Mouse (Mus musculus): ENCODE results near the gene Fars2.
A peak's percentile ranks its signal among the peaks of the same experiment; 100 is the strongest.

Gene Fars2

DNA sequence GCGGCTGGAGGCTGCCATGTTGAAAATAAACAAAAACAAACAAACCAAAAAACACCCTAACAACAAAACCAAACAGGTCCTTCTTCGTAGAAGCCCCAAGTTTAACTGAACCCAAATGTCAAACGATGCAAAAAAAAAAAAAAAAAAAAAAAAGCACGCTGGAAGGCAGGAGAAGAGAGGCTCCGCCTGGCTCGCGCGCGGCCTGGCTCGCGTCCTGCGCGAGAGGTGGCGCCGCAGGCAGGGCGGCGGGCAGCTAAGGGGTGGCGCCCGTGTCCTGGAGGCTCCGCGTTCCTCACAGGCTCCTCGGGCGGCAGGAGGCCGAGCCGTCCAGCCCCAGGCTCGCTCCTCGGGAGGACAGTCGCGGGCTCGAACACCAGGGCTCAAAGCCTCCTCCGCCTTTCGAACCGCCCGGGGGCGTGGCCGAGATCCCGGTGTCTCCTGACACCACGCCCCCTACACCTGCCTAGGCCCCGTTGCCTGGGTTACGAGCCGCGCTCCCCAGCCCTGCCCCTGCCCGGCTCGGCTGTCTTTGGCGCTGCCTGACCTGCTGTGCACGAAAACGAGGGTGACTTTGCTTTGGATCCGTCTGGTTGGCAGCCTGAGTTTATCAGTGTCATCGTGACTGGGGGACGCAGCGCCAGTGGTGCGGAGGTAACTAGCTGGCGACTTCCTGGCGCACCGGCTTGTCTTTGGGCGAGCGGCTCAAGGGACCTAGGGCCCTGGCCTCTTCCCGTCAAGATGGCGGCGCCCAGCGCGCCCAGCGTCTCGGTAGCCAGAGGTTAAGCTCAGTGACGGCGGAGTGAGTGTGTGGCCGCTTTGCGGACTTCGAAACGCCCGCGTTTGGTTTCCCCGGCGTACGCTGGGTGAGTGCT is at the start of gene Fars2, which contains the start of gene Lyrm4:
Gene Fars2 (plus strand): TSS at position 270 of the 872 bp plus-strand sequence.
Gene Lyrm4 (minus strand): TSS at position 384 of the 872 bp plus-strand sequence.
- DNase-seq = peak; percentile 97

DNA sequence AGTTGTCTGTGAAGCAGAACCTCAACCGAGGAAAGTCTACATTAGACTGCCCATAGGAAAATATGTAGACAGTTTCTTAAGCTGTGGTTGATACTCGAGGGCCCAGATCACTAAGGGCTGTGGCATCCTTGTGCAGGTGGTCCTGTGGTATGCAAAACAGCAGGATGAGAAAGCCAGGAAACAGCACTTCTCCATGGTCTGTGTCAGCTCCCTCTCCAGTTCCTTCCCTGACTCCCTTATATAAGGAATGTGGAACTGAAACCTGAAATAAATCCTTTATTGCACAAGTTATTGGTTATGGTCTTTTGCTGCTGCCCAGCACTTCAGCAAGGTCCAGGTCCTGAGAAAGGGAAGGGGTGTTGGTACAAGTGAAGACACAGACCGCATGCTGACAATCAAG is 42.7 kb upstream of the Fars2 start:
- no peak for DNase-seq

DNA sequence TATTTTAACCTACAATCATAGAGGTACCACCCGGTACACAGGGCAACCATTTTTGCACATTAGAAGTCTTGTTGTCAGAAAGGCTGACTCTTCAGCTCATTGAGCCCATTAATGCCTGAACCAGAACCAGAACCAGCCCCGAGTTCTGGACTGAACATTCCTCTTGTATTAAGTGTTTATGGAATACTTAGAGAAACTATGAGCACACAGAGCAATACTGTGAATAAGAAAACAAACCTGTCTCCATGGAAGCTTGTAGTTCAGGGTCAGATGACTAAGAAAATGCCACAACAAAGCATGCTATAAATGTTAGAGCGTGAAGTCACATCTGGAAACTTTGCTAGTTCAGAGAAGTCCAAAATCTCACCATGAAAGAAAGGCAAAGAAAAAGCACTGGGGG is 35.6 kb upstream of the Fars2 start:
- DNase-seq = no peak

DNA sequence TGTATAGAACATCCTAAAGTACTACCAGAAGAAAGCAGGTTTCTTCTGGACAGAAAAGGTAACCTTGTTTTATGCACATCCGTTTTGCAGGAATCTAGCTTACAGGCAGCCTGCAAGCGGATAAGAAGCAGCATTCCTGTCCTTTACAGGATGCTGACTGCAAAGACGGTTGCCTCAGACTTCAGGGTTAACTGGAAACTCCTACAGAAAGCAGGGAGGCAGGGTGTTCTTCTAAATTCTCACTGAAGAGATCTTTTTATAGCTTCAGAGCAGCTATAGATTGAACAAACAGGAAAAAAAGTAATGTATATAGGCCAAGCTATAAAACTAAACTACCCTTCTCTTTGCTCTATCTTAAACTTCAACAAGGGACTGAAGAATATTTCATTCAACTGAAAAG is 32.5 kb upstream of the Fars2 start:
- DNase-seq = no peak

DNA sequence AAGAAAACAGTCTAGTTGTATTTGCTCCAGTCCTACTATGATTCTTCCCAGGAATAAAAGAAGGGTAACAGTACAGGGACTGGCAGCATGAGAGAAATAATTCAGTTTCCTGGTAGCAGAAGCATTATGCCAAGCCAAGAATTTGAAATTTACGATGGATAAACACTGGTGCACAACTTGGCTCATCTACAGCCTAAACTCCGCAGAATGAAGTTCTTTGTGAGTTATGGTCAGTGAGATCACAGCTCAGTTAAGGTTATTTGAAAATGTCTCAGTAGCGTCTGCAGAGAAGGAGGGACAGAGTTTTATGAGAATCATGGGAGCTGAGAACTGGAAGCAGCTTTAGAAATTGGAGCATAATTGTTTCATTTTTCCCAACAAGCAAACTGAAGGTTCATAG is 31.2 kb upstream of the Fars2 start:
- DNase-seq = no peak

DNA sequence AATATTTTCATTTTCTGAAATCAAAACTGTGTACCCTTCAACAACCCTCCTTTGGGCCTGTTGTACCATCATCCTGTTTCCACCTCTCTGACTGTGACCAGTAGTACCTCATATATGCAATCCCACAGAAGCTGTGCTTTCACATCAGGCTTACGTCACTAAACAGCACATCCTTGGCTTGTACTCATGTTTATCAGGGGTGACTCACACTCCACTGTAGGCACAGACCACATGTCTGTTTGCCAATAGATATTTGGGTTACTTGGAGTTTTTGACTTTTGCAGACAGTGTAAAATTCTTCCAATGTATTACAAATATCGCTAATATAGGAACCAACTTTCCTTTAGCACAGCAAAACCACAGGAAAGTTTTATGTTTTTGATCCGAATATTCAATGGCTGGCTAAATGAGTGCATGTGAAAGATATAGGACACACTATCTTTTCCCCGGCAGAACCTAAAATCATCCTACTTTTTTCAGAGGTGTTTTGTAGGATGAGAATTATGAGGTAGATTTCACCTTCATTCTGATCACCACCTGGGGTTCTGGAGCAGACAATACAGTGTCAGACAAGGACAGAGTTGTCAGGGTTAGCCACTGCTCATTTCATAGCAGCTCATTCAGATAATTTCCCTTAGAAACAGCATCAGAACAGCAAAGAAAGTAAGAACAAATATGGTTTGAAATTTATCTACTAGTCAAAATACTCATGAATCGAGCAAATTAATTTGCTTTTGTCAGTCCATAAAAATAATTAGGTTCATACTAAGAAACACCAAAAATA is 30.4 kb upstream of the Fars2 start:
- no peak for DNase-seq

DNA sequence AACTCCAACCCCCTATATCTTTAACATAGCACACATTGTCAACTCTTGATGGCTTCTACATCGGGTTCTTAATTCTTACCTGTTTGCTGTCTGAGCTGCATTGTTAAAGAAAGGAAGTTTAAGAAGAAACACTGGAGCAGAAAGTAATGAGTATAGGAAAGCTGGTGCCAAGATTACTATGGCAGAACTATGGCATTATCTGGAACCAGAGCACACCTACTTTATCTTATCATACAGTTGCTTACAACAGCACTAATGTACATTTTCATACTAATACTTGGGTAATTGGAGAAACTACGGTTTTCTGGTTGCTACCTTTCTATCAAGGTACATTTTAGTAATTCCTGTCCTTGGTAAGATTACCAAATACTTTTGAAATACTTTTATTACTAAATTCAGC is 29.8 kb upstream of the Fars2 start:
- no peak for DNase-seq

DNA sequence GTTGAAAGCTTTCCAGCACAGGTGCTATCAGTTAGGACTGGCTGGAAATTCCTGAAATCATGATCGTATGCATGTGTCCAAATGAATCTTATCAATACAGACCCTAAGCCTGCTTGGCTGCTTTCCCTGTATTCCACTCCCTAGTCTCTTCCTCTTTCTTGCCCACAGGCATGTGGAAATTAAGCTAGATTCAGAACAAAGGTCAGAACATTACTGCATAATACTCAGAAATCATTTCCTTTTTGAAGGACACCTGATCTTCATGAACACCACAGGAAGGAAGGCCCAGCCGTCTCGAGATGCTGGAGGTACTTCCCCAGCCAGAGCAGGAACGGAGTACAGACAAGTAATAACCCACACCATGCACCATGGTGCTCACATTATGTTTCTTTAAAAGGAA is 29.0 kb upstream of the Fars2 start:
- no peak for DNase-seq

DNA sequence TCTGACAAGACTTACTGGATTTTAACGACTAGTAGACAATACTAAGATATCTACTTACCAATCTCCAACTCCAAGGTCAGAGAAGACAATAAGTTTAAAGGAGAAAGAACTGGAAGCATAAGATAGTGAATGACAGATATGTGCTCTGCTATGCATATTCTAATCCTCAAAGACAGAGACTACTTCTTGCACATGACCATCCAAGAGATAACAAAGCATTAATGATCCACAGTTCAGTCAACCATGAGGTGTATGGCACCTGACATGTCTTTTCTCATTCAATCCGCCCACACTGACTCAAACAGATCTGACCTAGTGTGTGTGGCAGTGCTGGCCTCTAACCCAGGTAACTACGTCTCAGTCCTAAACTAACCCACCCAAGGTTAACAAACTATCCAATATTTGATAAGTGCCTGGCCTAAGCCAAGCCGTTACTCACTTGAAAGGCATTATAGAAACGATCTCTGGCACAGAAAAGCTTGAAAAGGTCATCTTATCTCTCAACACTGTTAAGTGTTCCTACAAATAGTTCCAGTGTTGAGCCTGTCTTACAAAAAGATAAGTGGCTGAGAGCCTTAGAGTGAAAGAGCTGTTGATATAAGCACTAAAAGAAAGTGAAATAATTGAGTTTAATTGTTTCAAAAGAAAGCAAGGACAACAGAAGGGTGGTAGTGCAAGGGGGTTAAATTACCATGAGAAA is 20.4 kb upstream of the Fars2 start:
- no peak for DNase-seq

DNA sequence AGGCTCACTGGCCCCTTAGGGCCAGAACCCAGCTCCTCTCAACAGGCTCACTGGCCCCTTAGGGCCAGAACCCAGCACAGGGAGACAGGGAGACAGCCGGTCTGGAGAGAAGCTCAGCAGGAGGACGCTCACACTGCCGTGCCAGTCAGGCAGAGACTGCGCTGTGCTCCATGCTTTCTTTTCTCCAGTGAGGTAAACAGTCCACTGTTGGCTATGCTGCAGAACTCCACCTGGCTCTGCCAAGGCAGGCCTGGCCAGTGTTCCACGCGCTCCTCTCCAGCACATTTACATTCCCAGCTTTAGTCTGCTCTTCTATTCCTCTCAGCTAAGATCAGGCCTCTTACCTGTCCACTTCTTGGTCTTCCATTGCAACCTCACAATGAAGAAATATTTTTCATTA is 11.6 kb upstream of the Fars2 start:
- peak; percentile 68 for DNase-seq

DNA sequence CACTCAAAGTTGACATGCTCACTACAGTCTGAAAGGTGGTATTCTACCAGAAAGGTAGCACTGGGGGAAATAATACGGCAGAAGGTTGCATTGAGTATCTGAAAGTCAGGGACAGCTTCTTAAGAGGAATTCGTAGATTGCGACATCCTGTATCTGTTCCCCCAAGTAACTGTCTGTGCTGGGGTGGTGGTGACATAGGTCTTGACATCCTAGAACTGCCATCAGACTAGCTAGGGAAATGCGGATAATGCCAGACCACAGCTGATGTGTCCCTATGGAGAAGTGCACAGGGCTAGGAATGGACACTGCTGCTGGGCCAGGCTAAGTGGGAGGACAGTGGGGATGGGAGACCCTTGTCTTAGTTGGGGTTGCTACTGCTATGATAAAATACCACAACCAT is 8.7 kb upstream of the Fars2 start:
- DNase-seq = no peak

DNA sequence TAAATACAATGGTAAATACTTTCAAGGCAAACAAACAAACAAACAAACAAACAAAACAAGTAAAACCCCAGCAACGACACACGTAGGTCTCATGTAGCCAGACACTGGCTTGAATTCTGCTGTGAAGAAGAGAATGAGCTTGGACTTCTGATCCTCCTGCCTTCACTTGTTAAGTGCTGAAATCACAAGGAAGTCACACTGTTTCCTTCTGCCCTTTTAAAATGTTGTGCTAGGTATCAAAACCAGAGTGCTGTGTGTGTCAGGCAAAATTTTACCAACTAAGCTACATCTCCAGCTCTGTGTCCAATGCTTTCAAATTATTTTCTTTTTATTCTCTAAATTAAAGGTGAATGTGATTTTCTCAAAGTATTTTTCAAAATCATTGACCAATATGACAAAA is 5.9 kb upstream of the Fars2 start:
- no peak for DNase-seq

DNA sequence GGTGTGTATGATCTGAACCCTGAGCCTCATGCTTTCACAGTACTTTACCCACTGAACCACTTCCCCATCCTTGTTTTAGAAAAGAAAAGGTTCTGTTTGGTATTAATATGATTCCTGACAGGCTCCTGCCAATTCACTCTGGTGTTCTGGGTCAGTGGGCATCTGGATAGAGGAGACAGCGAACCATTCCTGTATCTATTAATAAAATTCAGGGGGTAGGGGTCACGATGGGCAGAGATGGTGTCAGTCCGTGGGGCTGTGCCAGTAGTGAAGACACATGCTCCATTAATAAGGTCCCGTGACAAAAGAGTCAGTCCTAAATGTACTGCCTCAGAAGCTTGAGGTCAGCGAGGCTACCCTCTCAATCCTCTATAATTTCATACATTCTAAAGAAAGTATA is 4.0 kb upstream of the Fars2 start:
- no peak for DNase-seq

DNA sequence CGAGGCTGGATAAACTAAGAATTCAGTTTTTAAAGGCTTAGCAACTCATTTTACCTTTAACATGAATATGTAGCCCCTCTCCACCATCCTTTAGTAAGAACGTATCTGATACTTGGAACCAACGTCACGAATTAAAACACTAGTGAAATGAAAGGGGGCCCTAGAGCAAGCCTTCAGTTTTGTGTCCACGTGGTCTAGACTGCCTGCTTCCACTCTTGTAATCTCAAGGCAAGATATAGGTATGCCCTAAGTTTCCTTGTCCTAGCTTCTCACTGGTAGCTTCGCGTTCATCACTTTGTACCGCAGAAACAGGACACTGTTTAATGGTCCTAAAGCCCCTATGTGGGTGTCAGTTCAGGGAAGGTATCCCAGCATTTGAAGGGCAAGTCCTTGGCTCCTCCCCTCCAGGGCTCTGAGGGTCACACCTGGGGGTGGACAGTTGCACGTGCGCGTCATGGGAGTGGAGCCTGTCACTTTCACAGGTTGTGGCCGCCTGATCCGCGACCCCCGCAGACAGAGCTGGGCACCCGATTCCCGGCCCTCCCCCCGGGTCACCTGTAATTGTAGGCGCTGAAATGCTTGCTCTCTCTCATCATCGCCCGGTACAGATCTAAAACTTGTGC is 581 bp upstream of the Fars2 start:
- DNase-seq = peak; percentile 67

DNA sequence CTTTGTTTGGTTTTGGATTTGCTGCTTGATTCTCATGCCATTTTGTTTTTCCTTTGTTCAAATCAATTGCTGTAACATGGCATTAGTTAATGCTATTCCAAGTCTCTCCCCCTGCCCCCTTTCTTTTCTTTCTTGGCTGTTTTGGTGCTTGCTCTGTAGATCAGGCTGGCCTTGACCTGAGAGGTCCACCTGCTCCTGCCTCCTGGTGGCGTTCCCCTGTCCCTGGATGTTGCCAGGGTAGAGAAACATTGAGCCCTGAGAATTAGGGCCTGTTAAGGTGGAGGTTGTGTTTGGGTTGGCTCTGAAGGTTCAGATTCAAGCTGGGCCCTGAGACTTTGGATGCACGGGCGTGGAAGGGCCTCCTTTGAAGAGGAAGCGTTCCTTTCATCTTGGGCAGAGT is 2.5 kb downstream of the Fars2 start:
- no peak for DNase-seq

DNA sequence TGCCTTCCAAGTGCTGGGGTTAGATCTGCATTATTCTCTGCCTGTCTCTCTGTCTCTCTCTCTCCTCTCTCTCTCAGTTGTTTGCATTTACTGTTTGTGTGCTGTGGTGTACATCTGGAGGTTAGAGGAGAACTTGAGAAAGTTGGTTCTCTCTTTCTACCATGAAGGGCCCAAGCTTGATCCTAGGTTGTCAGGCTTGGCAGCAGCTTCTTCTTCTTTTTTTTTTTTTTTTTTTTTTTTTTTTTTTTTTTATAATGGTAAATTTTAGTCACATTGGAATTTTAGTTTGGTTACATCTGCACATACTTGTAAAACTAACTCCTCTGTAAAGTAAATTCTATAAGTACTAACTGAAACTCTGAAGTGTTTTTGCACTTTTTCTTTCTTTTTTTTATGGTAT is 3.4 kb downstream of the Fars2 start:
- DNase-seq = no peak

DNA sequence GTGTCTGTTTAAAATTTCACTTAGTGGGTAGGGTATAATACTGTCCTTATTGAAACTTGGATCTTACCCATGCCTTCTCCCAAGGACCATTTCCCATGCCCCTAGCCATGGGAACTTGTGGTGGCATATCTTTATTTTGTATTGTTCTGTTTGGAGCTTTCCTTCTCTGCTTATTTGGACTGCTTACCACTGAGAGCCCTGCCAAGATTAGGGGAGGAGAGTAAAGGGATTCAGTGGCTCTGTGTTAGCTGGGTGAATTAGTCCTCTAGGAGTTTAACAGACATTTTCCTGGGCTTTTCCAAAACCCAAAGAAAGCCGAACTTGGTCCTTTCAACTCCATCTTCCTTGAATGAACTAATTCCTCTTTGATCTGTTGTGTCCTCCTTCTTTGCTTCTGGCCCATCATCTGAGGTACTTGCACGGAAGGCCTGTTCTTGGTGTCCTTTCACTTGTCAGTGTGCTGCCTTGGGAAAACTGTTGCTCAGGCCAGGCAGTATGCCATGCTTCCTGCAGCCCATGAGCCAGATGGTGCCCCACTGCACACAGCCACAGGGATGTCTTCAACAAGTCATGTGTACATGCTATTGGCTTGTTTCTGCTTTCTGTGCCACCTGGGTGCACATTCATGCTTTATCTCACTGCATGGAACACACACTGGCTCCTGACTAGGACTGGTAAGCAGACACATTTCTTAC is 12.3 kb downstream of the Fars2 start:
- no peak for DNase-seq

DNA sequence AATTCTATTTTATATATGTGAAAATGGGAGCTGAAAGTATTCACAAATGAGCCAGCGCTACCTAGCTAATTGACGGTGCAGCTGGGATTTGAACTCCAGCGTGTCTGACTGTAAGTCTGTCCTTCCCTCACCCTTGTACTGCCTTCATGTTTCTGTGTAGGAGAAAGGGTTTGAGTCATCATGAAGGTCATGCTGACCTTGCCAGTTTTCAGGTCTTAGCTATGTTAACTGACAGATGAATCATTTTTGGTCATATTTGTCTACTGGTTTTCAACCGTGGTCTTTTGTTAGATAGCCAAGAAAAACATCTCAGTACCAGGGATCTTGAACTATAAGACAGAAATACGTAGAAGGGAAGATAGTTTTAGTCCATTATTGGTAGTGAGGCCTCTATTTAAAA is 14.2 kb downstream of the Fars2 start:
- DNase-seq = no peak

DNA sequence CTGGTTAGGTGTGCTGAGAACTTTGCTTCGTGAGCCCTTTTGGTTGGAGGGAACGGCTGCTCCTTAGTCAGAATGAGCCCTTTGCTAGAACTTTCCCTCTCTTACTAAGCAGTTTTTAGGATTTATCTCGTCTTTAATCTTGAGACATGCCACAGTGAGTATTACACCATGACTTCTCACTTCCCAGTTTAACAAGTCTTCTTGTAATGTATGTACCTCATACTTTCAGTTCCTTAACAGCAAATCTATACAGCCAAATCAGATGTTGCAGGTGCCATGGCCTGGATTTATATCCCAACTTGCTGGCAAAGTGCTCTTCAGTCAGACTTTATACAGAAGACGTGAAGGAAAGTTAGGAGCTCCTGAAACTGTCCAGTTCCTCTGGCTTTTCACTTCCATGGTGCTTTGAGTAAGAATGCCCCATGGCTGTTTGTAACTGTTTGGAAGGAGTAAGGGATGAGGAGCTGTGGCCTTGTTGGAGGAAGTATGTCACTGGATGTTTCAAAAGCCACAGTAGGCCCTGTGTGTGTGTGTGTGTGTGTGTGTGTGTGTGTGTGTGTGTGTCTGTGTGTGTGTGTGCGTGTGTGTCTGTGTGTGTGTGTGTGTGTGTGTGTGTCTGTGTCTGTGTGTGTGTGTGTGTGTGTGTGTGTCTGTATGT is 14.9 kb downstream of the Fars2 start:
- DNase-seq = no peak

DNA sequence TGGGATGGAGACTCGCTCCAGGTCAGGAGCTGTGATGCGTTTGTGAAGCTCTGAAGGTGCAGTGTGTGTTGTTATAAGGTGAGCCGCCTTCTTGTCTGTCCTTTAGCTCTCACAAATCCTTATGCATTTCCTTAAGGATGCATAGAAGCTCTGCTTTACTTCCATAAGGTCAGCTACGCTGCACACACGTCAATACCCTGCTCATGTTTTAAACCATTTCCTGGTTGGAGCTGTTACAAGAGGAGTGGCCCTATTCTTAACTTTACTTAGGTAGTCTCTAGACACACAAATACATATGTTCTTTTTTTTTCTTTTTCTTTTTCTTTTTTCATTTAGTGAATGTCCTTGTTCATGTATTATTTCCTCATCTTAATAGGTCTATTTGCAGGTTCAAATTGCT is 22.5 kb downstream of the Fars2 start:
- no peak for DNase-seq

DNA sequence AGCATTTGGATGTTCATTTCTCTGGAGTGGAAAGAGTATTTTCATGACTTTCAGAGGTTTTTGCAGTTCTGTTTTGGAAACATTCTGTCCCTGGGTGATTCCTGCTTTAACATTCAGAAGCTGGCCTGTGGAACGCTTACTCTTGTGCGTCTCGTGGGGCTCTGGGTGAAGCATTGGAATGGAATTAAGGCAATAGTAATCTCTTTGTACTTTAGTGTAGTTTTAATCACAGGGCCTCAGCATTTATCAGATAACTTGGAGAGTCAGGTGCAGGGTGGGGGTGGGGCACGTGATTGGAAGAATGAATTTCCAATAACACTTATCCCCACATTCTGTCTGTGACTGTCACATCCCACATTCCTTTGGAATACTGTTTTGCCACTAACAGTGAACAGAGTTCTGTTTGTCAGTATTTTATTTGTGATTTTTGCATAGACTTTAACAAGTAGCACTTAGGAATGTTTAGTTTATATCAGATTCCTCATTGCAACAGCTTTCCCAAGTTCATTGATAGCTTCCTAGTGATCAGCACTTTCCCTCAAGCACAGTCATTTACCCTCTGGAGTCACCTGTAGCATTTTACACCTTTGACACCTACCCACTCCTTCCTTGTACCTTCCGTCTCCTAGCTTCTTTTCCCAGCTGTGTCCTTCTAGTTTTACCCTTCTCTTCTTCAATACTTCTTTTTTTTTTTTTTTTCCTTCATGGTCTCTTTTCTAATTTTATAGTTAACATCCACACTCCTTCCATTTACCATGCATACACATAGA is 23.2 kb downstream of the Fars2 start:
- DNase-seq = no peak

Data from cerebellum, adult 9-10 months (tissue).